Mouse (Mus musculus) left cerebral cortex, adult 18-20 months (tissue): ENCODE data around the gene Lrrc56. TPM values are rescaled to one million over a fixed set of nuclear protein-coding genes. Genes with fewer than 3 reads are reported as not detected.

ENCODE experiments used
- DNase-seq, 2 experiments: peaks; one replicate each; pipeline ENCODE4 v3.0.0; 2021 to 2022; ENCODE audit warnings: low spot score in 2 of 2, mixed read lengths in 1 of 2
- total RNA-seq, 2 experiments: library from RNA; stranded (reverse); gene quantifications; 2 replicates each; pipeline ENCODE4 v1.2.3; 2021

Lrrc56 gene
- total RNA-seq, 2 experiments from 2014 or later, result 2.7 to 4.4 TPM

DNA sequence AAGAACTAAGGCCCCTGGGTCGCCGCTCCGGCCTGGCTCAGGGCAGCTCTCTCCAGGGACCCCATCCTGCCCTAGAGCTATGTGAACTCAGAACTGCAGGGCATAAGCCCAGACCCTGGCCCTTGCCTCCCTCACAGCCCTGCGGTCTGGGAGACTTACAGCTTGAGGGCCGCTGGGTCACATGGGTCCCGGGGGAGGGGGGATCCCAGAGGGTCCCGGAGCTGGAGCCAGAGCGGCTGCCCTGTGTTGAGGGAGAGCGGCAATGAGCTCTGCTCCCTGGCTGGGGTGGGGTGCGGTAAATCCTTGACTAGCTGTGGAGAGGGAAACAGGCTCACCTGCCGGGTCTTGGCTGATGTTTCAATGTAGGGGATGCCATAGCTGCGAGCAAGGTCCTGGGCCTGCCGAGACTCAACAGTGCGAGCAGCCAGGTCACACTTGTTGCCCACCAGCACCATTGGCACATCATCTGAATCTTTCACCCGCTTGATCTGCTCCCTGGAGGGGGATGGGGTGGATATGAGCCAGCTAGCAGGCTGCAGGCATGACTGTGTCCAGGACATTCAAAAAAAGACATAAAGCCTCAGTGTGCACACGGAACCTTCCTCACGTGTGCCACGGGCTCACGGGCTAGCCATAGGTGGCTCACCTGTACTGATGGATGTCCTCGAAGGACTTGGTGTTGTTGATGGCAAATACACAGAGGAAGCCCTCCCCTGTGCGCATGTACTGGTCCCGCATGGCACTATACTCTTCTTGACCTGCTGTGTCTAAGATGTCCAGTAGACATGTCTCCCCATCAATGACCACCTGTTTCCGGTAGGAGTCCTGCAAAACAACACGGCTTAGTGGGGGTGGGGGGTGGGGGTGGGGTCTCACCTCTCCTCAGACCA, 1.9 kb upstream of the Lrrc56 start:
- DNase-seq, result no peak

- peak in 1 of 2 experiments; percentile 38 for DNase-seq
Measured at GRCm38 (mm10) chr7:141192776-141193347, 1.1 kb upstream of the Lrrc56 start.

- peak in 1 of 2 experiments; percentile 12 for DNase-seq
Measured at GRCm38 (mm10) chr7:141193348-141193856, 555 bp upstream of the Lrrc56 start.

- DNase-seq, result no peak
Measured at GRCm38 (mm10) chr7:141194409-141194808, 452 bp downstream of the Lrrc56 start.

DNA sequence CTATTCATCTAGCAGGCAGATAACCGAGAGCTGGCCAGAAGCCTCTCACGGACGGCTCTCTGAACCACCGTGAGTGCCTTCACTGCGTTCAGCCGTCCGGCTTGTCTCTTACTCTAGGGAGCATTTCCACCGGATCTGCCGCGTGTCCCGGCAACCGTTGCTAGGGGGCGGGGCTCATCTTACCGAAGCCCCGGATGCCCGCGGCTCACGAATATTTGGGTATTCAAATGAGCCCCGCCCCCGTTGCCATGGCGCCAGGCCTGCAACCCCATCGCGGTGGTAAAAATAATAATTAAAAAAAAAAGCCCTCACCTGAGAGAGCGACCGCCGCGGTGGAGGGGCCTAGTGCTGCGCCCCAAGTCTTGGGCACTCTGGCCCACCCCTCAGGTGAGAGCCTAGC, 873 bp downstream of the Lrrc56 start:
- peak; percentile 82 to 85 for DNase-seq

DNA sequence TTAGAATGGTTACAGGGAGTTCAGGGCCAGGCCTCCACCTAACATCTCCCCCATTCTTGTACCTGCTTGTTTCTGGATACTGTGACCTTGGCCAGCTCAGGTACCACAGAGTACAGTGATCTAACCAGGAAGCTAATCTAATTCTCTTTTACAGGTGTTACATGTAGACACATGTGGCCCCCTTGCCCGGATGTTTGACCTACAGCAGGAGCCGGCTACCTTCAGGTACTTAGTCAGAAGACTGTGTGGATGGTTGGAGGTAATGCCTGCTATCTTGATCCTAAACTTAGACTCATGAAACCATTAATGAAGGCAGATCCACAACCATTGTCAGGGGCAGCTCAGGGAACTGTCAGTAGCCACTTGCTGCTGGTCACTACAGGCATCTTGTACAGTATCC, 1.8 kb downstream of the Lrrc56 start:
- DNase-seq, result no peak

GRCm38 (mm10) chr7:141196619-141197282, 2.8 kb downstream of the Lrrc56 start:
- no peak for DNase-seq

- no peak for DNase-seq
Measured at GRCm38 (mm10) chr7:141198121-141198520, 4.2 kb downstream of the Lrrc56 start.

DNA sequence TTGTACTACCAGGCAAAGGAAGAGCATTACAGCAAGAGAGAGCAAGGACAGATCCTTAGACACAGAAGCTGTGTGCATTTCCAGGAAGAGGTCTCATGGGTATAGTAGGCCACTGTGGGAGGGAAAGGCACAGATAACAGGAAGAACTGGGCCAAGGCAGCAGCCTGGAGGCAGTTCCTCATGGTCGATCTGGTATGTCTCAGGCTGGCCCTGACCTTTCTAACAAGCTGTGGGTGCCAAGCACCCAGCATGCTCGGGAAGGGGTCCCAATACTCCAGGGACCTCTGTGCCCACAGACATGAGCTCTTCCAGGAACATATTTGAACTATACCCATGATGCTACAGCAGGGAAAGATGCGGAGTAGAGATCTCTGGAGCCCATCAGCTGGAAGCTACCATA, 10.6 kb downstream of the Lrrc56 start:
- no peak for DNase-seq

DNA sequence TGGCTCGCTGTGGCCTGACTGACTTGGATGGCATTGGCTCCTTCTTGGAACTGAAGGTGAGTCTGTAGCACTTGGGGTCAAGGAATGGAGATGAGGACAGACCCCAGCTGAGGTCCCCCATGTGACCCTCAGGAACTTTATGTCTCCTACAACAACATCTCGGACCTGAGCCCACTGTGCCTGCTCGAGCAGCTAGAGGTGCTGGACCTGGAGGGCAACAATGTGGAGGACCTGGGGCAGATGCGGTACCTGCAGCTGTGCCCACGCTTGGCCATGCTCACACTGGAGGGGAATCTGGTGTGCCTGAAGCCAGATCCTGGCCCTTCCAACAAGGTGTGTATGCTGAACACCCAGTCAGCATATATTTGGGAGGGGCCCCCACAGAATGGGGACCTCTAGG, 11.5 kb downstream of the Lrrc56 start:
- no peak for DNase-seq

DNA sequence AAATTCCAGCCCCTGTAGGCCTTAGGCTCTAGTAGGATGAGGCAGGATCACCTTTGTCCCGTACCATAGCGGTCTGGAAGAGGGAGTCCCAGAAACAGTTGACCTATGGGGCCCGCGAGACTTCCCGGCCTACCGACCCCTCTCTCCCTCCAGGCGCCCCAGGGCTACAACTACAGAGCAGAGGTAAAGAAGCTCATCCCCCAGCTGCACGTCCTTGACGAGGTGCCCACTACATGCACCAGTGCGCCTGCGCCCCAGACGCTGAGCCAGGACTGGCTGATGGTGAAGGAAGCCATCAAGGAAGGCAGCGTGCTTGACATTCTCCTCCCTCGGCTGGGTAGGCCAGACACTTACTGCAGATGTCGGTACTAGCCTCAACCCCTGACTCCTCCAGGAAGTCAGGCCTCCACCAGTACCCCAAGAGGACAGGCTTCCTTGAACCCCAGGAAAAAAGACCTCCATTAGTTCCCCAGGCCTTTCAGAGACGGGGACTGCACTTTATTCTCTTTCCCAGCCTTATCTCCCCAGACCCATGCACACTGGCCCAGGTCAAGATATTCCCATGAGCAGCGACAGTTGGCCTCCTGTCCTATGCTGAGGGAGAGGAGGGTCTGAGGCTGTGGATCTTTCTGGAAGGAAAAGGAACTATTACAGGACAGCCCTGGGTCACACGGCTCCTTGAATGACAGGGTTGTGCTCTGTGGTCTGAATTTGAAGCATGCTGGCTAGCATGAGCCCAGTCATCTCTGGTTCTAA, 12.4 kb downstream of the Lrrc56 start:
- DNase-seq, result no peak

DNA sequence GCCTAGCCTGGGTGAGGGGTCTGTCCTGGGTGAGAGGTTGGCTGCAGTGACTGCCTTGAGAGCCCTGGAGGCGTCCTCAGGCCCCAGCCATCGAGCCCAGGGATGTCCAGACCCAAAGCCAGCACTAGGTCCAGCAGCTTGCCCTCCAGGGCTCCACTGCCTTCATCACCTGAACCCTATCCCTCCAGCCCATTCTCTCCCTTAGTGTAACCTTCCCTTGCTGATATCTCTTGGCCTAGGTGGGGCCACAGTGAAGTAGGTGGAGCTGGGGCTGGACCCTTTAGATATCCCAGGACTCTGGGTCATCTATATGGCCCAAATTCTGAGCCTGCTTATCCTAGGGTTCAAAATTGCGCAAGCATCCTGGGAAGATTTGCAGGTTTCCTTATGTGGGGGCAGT, 15.6 kb downstream of the Lrrc56 start:
- DNase-seq, result no peak

DNA sequence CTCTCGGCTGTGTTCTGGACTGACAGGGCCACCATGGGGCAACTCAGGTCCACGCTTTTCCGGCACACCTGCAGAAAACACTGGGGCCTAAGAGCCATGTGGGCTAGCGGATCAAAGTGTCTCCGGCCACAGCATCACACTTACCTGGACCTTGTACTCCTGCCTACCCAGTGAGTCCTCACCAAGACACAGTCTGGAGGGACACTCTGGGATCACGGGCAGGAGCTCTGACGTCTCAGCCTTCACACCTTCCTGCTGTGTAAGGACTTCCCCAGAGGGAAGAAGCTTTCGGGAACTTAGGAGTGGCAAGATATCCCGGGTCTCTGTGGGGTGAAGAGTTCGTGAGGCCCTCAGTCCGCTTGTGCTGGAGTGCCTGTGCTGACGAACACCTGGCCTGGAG, 16.2 kb downstream of the Lrrc56 start:
- DNase-seq, result no peak

DNA sequence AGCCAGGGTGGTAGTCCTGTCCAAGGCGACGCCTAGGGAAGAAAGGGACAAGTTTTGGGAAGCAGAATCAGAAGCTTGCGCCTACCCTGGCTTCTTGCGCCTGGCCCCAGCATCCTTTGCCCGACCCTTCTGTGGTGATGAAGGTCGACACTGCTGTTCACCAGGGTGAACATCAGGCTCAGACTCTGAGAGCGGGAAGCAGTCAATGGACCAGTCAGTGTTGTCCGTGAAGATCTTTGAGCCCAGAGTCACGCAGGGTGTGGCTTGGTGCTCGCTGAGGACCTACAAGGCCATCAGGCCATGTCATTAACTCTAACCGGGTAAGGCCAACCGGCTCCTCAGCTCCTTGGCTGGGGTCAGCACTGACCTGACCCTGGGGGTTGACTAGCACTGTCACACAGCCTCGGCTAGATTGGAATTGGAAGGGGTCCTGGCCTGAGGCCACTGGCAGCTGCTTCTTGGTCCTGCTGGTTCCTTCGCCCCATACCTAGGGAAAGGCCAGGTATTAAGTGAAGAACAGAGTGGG, 16.7 kb downstream of the Lrrc56 start:
- DNase-seq, result no peak

- no peak for DNase-seq
Measured at GRCm38 (mm10) chr7:141213133-141213532, 19.2 kb downstream of the Lrrc56 start.

DNA sequence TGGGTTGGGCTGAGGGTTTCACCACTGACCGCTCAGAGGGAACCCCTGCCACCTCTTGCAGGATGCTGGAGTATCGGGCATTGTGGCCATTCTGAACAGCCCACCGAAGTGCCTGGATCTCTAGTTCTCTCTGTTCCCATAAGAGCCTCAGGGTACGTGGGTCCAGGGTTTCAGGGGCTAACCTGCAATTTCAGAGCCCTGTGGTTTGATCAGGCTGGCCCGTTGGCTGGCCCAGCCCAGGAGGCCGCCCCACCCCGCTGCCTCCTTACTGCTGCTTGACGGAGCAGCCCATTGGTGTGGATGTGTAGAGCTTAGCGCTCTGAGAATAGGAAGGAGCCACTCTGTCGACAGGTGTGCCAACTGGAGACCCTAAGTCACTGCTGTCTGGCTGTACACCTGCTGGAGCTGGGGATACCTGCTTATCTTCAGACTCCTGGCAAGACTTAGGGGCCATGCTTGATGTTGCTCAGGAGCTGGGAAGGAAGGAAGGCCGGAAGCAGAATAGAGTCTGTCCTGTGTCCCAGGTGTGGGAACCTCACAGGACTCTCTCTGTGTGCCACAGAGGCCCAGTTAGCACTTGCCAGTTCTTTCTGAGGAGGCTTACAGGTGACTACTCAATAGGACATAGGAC, 19.8 kb downstream of the Lrrc56 start, which contains the start of gene Lmntd2:
Gene Lmntd2, minus strand, starts transcription at position 476 of the 631 bp plus-strand sequence.
- DNase-seq, result no peak

DNA sequence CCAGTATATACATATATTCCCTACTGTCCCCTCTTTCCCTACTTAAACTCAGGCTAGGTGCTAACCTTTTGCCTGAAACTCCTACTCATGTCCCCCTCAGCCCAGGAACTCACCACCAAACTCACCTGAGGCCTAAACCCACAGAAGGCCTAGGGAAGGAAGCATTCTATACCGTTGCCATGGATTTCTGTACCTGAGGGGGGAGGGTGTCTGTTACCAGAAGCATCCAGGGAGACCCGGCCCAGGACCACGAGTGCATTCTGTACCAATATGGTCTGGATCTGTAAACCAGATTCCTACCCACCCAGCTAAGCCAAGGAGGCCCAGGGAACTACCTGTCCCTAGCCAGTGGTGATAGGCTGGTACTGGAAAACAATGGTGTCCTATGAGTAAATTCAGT, 20.4 kb downstream of the Lrrc56 start:
- DNase-seq, result no peak

GRCm38 (mm10) chr7:141215101-141215879, 21.3 kb downstream of the Lrrc56 start, which contains the start of gene Rassf7:
Rassf7 (plus strand) TSS chr7:141215860.
- DNase-seq, result peak; percentile 72 to 74
